ENCODE assay signal across 19 mouse cellular contexts in genomic region chr7:71050825-71051224, GRCm38 (mm10).
"Had no signal": no experiment of that assay in that cellular context is flagged by ENCODE, and none has a peak within 500 bp of the region (broad histone marks: within the 10 kb centered on the region; RNA-seq: fewer than 3 reads in every experiment).

No protein-coding gene starts in this region.

- H3K36me3 ChIP-seq: liver, embryonic 15.5 days; lung, embryonic 15.5 days; midbrain, embryonic 12.5 days; neural tube, embryonic 12.5 days; stomach, embryonic 15.5 days had no signal

- H3K4me2 ChIP-seq: liver, embryonic 15.5 days; lung, embryonic 15.5 days; midbrain, embryonic 12.5 days; neural tube, embryonic 12.5 days; stomach, embryonic 15.5 days had no signal

- ATAC-seq: liver, postnatal 0 days; lung, postnatal 0 days had no signal

- H3K9ac ChIP-seq: liver, embryonic 15.5 days; liver, postnatal 0 days; lung, embryonic 15.5 days; midbrain, embryonic 12.5 days; neural tube, embryonic 12.5 days; stomach, embryonic 15.5 days had no signal

- H3K27ac ChIP-seq: liver, embryonic 15.5 days; lung, embryonic 15.5 days; macrophage; midbrain, embryonic 12.5 days; neural tube, embryonic 12.5 days; stomach, embryonic 15.5 days; stomach, postnatal 0 days had no signal

- H3K4me1 ChIP-seq: liver, embryonic 15.5 days; lung, embryonic 15.5 days; midbrain, embryonic 12.5 days; neural tube, embryonic 12.5 days; stomach, embryonic 15.5 days had no signal

- DNase-seq: liver, postnatal 0 days; lung, adult 2 months; lung, postnatal 14 days; lung, postnatal 36 days; midbrain, embryonic 14.5 days; right cerebral cortex, postnatal 25 days; right cerebral cortex, postnatal 4 days; thymus, adult 2 months; thymus, postnatal 25 days; thymus, postnatal 4 days had no signal

- H3K27me3 ChIP-seq: liver, embryonic 15.5 days; lung, embryonic 15.5 days; megakaryocyte, embryonic 14.5 days; midbrain, embryonic 12.5 days; neural tube, embryonic 12.5 days; stomach, embryonic 15.5 days had no signal

- H3K4me3 ChIP-seq: liver, embryonic 15.5 days; lung, embryonic 15.5 days; megakaryocyte, embryonic 14.5 days; midbrain, embryonic 12.5 days; neural tube, embryonic 12.5 days; stomach, embryonic 15.5 days had no signal

- H3K9me3 ChIP-seq: liver, embryonic 15.5 days; lung, embryonic 15.5 days; megakaryocyte, embryonic 14.5 days; midbrain, embryonic 12.5 days; neural tube, embryonic 12.5 days; stomach, embryonic 15.5 days had no signal
